Mouse (Mus musculus): ENCODE measurements at regions not wholly inside any gene's neighbourhood (a gene's known extent, or its start where the extent isn't known, plus 50 kb on each side); places are given as distances from the start of the nearest gene placed in this dataset.

GRCm38 (mm10) chr6:11731126-11731525 is 176.2 kb downstream of the Ndufa4 start:
- Histone ChIP-seq H3K36me3 (ENCODE audit: control insufficient read depth, insufficient read depth, low read length) (no peaks in the 10 kb centered on the region), H3K27ac (no peak overlapping the region), H3K27me3 (ENCODE audit: control insufficient read depth, insufficient read depth, low read length) (no peaks in the 10 kb centered on the region), H3K4me1 (ENCODE audit: control insufficient read depth, insufficient read depth, low read length) (no peaks in the 10 kb centered on the region), H3K9ac (ENCODE audit: low read depth, low read length) (no peak overlapping the region), H3K79me2 (replicated peaks; ENCODE audit: control insufficient read depth, insufficient read depth, low read length) (no peaks in the 10 kb centered on the region), H3K4me3 (no peak overlapping the region)
- TF ChIP-seq EP300 (IDR thresholded peaks at IDR 0.05; ENCODE audit: insufficient read depth, low read depth, low read length) (no peak), POLR2A (IDR thresholded peaks at IDR 0.05; ENCODE audit: insufficient read depth, low read depth, low read length) (no peak), CTCF (IDR thresholded peaks at IDR 0.05) (no peak)
- no peak for DNase-seq
- intact Hi-C loops (cut with DNase I) = no loop called here

- intact Hi-C loops (cut with DNase I) = no loop called here
- Histone ChIP-seq H3K27ac (no peak overlapping the region), H3K27me3 (ENCODE audit: control insufficient read depth, insufficient read depth, low read length) (no peaks in the 10 kb centered on the region), H3K36me3 (ENCODE audit: control insufficient read depth, insufficient read depth, low read length) (no peaks in the 10 kb centered on the region), H3K9ac (ENCODE audit: low read depth, low read length) (no peak overlapping the region), H3K79me2 (replicated peaks; ENCODE audit: control insufficient read depth, insufficient read depth, low read length) (no peaks in the 10 kb centered on the region), H3K4me3 (no peak overlapping the region), H3K4me1 (ENCODE audit: control insufficient read depth, insufficient read depth, low read length) (no peaks in the 10 kb centered on the region)
- DNase-seq = no peak
- WGBS = 59% methylated on average over 2 of the region's 2 CpGs
- TF ChIP-seq EP300 (IDR thresholded peaks at IDR 0.05; ENCODE audit: insufficient read depth, low read depth, low read length) (no peak), POLR2A (IDR thresholded peaks at IDR 0.05; ENCODE audit: insufficient read depth, low read depth, low read length) (no peak), CTCF (IDR thresholded peaks at IDR 0.05) (no peak)
Measured at GRCm38 (mm10) chr6:11730667-11731066, 176.6 kb downstream of the Ndufa4 start.

GRCm38 (mm10) chr6:11727806-11728205 is 179.5 kb downstream of the Ndufa4 start:
- Histone ChIP-seq H3K79me2 (replicated peaks; ENCODE audit: control insufficient read depth, insufficient read depth, low read length) (no peaks in the 10 kb centered on the region), H3K9ac (ENCODE audit: low read depth, low read length) (no peak overlapping the region), H3K4me1 (ENCODE audit: control insufficient read depth, insufficient read depth, low read length) (no peaks in the 10 kb centered on the region), H3K4me3 (no peak overlapping the region), H3K36me3 (ENCODE audit: control insufficient read depth, insufficient read depth, low read length) (no peaks in the 10 kb centered on the region), H3K27me3 (ENCODE audit: control insufficient read depth, insufficient read depth, low read length) (no peaks in the 10 kb centered on the region), H3K27ac (no peak overlapping the region)
- no peak for TF ChIP-seq POLR2A (IDR thresholded peaks at IDR 0.05; ENCODE audit: insufficient read depth, low read depth, low read length)
- TF ChIP-seq EP300 (IDR thresholded peaks at IDR 0.05; ENCODE audit: insufficient read depth, low read depth, low read length) = no peak
- no peak for TF ChIP-seq CTCF (IDR thresholded peaks at IDR 0.05)
- intact Hi-C loops (cut with DNase I) = no loop called here
- 54% methylated on average over 1 of the region's 1 CpGs for WGBS
- DNase-seq = no peak

DNA sequence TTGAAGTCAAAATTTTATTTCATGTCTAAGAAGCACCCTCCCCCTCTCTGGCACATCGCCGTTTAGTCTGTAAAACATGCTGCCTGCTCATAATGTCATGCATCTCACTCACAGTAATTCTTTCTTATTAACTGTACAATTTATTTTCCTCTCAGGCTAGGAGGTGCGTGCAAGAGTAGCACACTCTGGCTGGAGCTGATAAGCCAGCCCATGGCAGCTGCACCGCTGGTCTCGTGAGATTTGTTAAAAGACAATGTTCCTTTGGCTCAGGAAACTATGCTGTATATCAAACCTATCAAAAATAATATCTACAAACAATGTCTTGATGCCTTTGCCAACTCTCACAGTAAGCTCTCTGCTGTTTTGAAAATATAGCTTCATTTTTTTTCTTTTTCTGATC is 179.9 kb downstream of the Ndufa4 start:
- H3K36me3 ChIP-seq (ENCODE audit: control insufficient read depth, insufficient read depth, low read length) = no peaks in the 10 kb centered on the region
- H3K4me1 ChIP-seq (ENCODE audit: control insufficient read depth, insufficient read depth, low read length) = no peaks in the 10 kb centered on the region
- TF ChIP-seq EP300 (IDR thresholded peaks at IDR 0.05; ENCODE audit: insufficient read depth, low read depth, low read length) = no peak
- no peak for TF ChIP-seq POLR2A (IDR thresholded peaks at IDR 0.05; ENCODE audit: insufficient read depth, low read depth, low read length)
- TF ChIP-seq CTCF (IDR thresholded peaks at IDR 0.05) = no peak
- H3K4me3 ChIP-seq = no peak overlapping the region
- no peak overlapping the region for H3K9ac ChIP-seq (ENCODE audit: low read depth, low read length)
- no peaks in the 10 kb centered on the region for H3K79me2 ChIP-seq (replicated peaks; ENCODE audit: control insufficient read depth, insufficient read depth, low read length)
- intact Hi-C loops (cut with DNase I) = no loop called here
- no peak overlapping the region for H3K27ac ChIP-seq
- DNase-seq = no peak
- 50% methylated on average over 5 of the region's 5 CpGs for WGBS
- no peaks in the 10 kb centered on the region for H3K27me3 ChIP-seq (ENCODE audit: control insufficient read depth, insufficient read depth, low read length)

DNA sequence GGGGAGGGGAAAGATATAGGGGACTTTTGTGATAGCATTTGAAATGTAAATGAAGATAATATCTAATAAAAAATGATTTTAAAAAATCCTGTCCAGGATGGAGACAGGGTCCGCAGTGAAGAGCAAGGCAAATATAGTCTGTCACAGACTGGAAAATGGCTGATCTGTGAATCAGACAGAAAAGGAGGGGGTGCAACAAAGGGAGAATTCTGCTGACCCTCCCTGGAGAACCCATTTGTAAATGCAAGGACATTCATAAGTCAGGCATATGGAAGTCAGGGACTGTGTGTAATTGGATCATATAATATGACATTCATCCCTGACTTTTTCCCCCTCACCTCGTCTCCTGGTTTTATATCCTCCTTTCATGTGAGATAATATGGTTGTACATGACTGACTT is 183.8 kb downstream of the Ndufa4 start:
- H3K27me3 ChIP-seq (ENCODE audit: control insufficient read depth, insufficient read depth, low read length) = no peaks in the 10 kb centered on the region
- H3K79me2 ChIP-seq (replicated peaks; ENCODE audit: control insufficient read depth, insufficient read depth, low read length) = no peaks in the 10 kb centered on the region
- no peak overlapping the region for H3K27ac ChIP-seq
- 69% methylated on average over 2 of the region's 2 CpGs for WGBS
- no peak for DNase-seq
- no peak overlapping the region for H3K9ac ChIP-seq (ENCODE audit: low read depth, low read length)
- no peaks in the 10 kb centered on the region for H3K36me3 ChIP-seq (ENCODE audit: control insufficient read depth, insufficient read depth, low read length)
- H3K4me1 ChIP-seq (ENCODE audit: control insufficient read depth, insufficient read depth, low read length) = no peaks in the 10 kb centered on the region
- intact Hi-C loops (cut with DNase I) = no loop called here
- TF ChIP-seq POLR2A (IDR thresholded peaks at IDR 0.05; ENCODE audit: insufficient read depth, low read depth, low read length) (no peak), EP300 (IDR thresholded peaks at IDR 0.05; ENCODE audit: insufficient read depth, low read depth, low read length) (no peak), CTCF (IDR thresholded peaks at IDR 0.05) (no peak)
- no peak overlapping the region for H3K4me3 ChIP-seq

- H3K79me2 ChIP-seq (replicated peaks; ENCODE audit: control insufficient read depth, insufficient read depth, low read length) = no peaks in the 10 kb centered on the region
- H3K36me3 ChIP-seq (ENCODE audit: control insufficient read depth, insufficient read depth, low read length) = no peaks in the 10 kb centered on the region
- intact Hi-C loops (cut with DNase I) = no loop called here
- H3K4me3 ChIP-seq = no peak overlapping the region
- H3K27me3 ChIP-seq (ENCODE audit: control insufficient read depth, insufficient read depth, low read length) = no peaks in the 10 kb centered on the region
- DNase-seq = no peak
- TF ChIP-seq EP300 (IDR thresholded peaks at IDR 0.05; ENCODE audit: insufficient read depth, low read depth, low read length) = no peak
- TF ChIP-seq POLR2A (IDR thresholded peaks at IDR 0.05; ENCODE audit: insufficient read depth, low read depth, low read length) = no peak
- TF ChIP-seq CTCF (IDR thresholded peaks at IDR 0.05) = no peak
- no peak overlapping the region for H3K9ac ChIP-seq (ENCODE audit: low read depth, low read length)
- WGBS = 59% methylated on average over 4 of the region's 4 CpGs
- no peaks in the 10 kb centered on the region for H3K4me1 ChIP-seq (ENCODE audit: control insufficient read depth, insufficient read depth, low read length)
- no peak overlapping the region for H3K27ac ChIP-seq
Measured at GRCm38 (mm10) chr6:11720274-11720673, 187.0 kb downstream of the Ndufa4 start.

Data from heart, adult 2 months (tissue).